Mouse (Mus musculus): ENCODE measurements around the gene Krtap15. TPM values are rescaled to one million over a fixed set of nuclear protein-coding genes. Genes with fewer than 3 reads are reported as not detected.

Gene Krtap15
- polyA plus RNA-seq (2015; fragmentation: Nextera tagmentation; extraction: Ambion mirVana): not detected in 2 replicates

GRCm38 (mm10) chr16:88820066-88820465 is at the start of gene Krtap15:
Krtap15 (plus strand) TSS chr16:88820215.
- 84% methylated on average over 3 of the region's 3 CpGs for WGBS
- Histone ChIP-seq H3K4me2 (no peak within 1 kb of the TSS), H3K4me1 (replicated peaks) (no peaks in the 10 kb centered on the region), H3K27ac (replicated peaks) (no peak within 1 kb of the TSS), H3K36me3 (no peaks in the 10 kb centered on the region), H3K27me3 (no peaks in the 10 kb centered on the region), H3K9me3 (no peaks in the 10 kb centered on the region), H3K9ac (no peak within 1 kb of the TSS), H3K4me3 (no peak within 1 kb of the TSS)
- no peak for ATAC-seq (ENCODE audit: low read depth)

GRCm38 (mm10) chr16:88774106-88774505 is 45.9 kb upstream of the Krtap15 start, which contains the start of gene 2310057N15Rik:
2310057N15Rik (minus strand) TSS chr16:88774206.
- ATAC-seq (ENCODE audit: low read depth): no peak
- Histone ChIP-seq H3K27ac (replicated peaks) (no peak within 1 kb of the TSS), H3K9ac (no peak within 1 kb of the TSS), H3K4me2 (no peak within 1 kb of the TSS), H3K9me3 (no peaks in the 10 kb centered on the region), H3K36me3 (no peaks in the 10 kb centered on the region), H3K27me3 (no peaks in the 10 kb centered on the region), H3K4me3 (no peak within 1 kb of the TSS), H3K4me1 (replicated peaks) (no peaks in the 10 kb centered on the region)
- WGBS: 86% methylated on average over 2 of the region's 2 CpGs

GRCm38 (mm10) chr16:88777596-88777995 is 42.4 kb upstream of the Krtap15 start, which contains the start of gene Gm5965:
Gm5965 (plus strand) TSS chr16:88777896.
- 88% methylated on average over 5 of the region's 6 CpGs for WGBS
- Histone ChIP-seq H3K4me2 (no peak within 1 kb of the TSS), H3K4me1 (replicated peaks) (no peaks in the 10 kb centered on the region), H3K9ac (no peak within 1 kb of the TSS), H3K27me3 (no peaks in the 10 kb centered on the region), H3K4me3 (no peak within 1 kb of the TSS), H3K27ac (replicated peaks) (no peak within 1 kb of the TSS), H3K9me3 (no peaks in the 10 kb centered on the region), H3K36me3 (no peaks in the 10 kb centered on the region)
- ATAC-seq (ENCODE audit: low read depth): no peak

GRCm38 (mm10) chr16:88786786-88787185 is 33.2 kb upstream of the Krtap15 start:
- no peak for ATAC-seq (ENCODE audit: low read depth)
- Histone ChIP-seq H3K27ac (replicated peaks) (no peak overlapping the region), H3K4me3 (no peak overlapping the region), H3K9ac (no peak overlapping the region), H3K4me2 (no peak overlapping the region), H3K27me3 (no peaks in the 10 kb centered on the region), H3K9me3 (no peaks in the 10 kb centered on the region), H3K4me1 (replicated peaks) (no peaks in the 10 kb centered on the region), H3K36me3 (no peaks in the 10 kb centered on the region)
- 79% methylated on average over 2 of the region's 2 CpGs for WGBS

GRCm38 (mm10) chr16:88811827-88812226 is 8.2 kb upstream of the Krtap15 start, which contains the start of gene Gm20741:
Gm20741 (minus strand) TSS chr16:88812220.
- Histone ChIP-seq H3K27ac (replicated peaks) (no peak within 1 kb of the TSS), H3K36me3 (no peaks in the 10 kb centered on the region), H3K4me1 (replicated peaks) (no peaks in the 10 kb centered on the region), H3K4me3 (no peak within 1 kb of the TSS), H3K9ac (no peak within 1 kb of the TSS), H3K4me2 (no peak within 1 kb of the TSS), H3K9me3 (no peaks in the 10 kb centered on the region), H3K27me3 (no peaks in the 10 kb centered on the region)
- ATAC-seq (ENCODE audit: low read depth): no peak
- WGBS: 81% methylated on average over 2 of the region's 2 CpGs

- no peak for ATAC-seq (ENCODE audit: low read depth)
- Histone ChIP-seq H3K4me1 (replicated peaks) (peaks cover 10% of the 10 kb centered on the region; the same call in 1 of the 2 replicates), H3K27ac (replicated peaks) (no peak overlapping the region), H3K9me3 (no peaks in the 10 kb centered on the region), H3K27me3 (no peaks in the 10 kb centered on the region), H3K36me3 (no peaks in the 10 kb centered on the region), H3K4me2 (no peak overlapping the region), H3K9ac (no peak overlapping the region), H3K4me3 (no peak overlapping the region)
- WGBS: 81% methylated on average over 3 of the region's 3 CpGs
Observed at GRCm38 (mm10) chr16:88823736-88824135, 3.7 kb downstream of the Krtap15 start.

GRCm38 (mm10) chr16:88826095-88826652 is 6.2 kb downstream of the Krtap15 start, which contains the start of gene Krtap14:
Krtap14 (minus strand) TSS chr16:88826145.
- Histone ChIP-seq H3K4me1 (replicated peaks) (peaks cover 10% of the 10 kb centered on the region; the same call in 1 of the 2 replicates), H3K27me3 (no peaks in the 10 kb centered on the region), H3K4me3 (no peak within 1 kb of the TSS), H3K4me2 (no peak within 1 kb of the TSS), H3K9me3 (no peaks in the 10 kb centered on the region), H3K9ac (no peak within 1 kb of the TSS), H3K27ac (replicated peaks) (no peak within 1 kb of the TSS), H3K36me3 (no peaks in the 10 kb centered on the region)
- no peak for ATAC-seq (ENCODE audit: low read depth)
- WGBS: 61% methylated on average over 9 of the region's 9 CpGs

GRCm38 (mm10) chr16:88826978-88827377 is 7.0 kb downstream of the Krtap15 start:
- H3K9ac ChIP-seq: no peak overlapping the region
- peaks cover 10% of the 10 kb centered on the region; the same call in 1 of the 2 replicates for H3K4me1 ChIP-seq (replicated peaks)
- H3K4me2 ChIP-seq: no peak overlapping the region
- 21% methylated on average over 3 of the region's 3 CpGs for WGBS
- no peaks in the 10 kb centered on the region for H3K9me3 ChIP-seq
- ATAC-seq (ENCODE audit: low read depth): no peak
- H3K27ac ChIP-seq (replicated peaks): no peak overlapping the region
- no peaks in the 10 kb centered on the region for H3K27me3 ChIP-seq
- no peaks in the 10 kb centered on the region for H3K36me3 ChIP-seq
- no peak overlapping the region for H3K4me3 ChIP-seq

- H3K4me3 ChIP-seq: no peak overlapping the region
- H3K9me3 ChIP-seq: no peaks in the 10 kb centered on the region
- no peaks in the 10 kb centered on the region for H3K27me3 ChIP-seq
- no peak overlapping the region for H3K27ac ChIP-seq (replicated peaks)
- H3K4me1 ChIP-seq (replicated peaks): no peaks in the 10 kb centered on the region
- H3K9ac ChIP-seq: no peak overlapping the region
- no peak overlapping the region for H3K4me2 ChIP-seq
- ATAC-seq (ENCODE audit: low read depth): no peak
- no peaks in the 10 kb centered on the region for H3K36me3 ChIP-seq
- WGBS: 100% methylated on average over 1 of the region's 1 CpGs
Observed at GRCm38 (mm10) chr16:88847363-88847762, 27.3 kb downstream of the Krtap15 start.

GRCm38 (mm10) chr16:88848558-88848957 is 28.5 kb downstream of the Krtap15 start:
- Histone ChIP-seq H3K4me1 (replicated peaks) (no peaks in the 10 kb centered on the region), H3K4me2 (no peak overlapping the region), H3K27me3 (no peaks in the 10 kb centered on the region), H3K27ac (replicated peaks) (no peak overlapping the region), H3K9me3 (no peaks in the 10 kb centered on the region), H3K4me3 (no peak overlapping the region), H3K36me3 (no peaks in the 10 kb centered on the region), H3K9ac (no peak overlapping the region)
- no peak for ATAC-seq (ENCODE audit: low read depth)
- WGBS: 88% methylated on average over 4 of the region's 4 CpGs

GRCm38 (mm10) chr16:88851450-88851849 is 31.4 kb downstream of the Krtap15 start:
- 11% methylated on average over 5 of the region's 5 CpGs for WGBS
- Histone ChIP-seq H3K27ac (replicated peaks) (no peak overlapping the region), H3K9me3 (no peaks in the 10 kb centered on the region), H3K9ac (no peak overlapping the region), H3K4me1 (replicated peaks) (no peaks in the 10 kb centered on the region), H3K4me3 (no peak overlapping the region), H3K27me3 (no peaks in the 10 kb centered on the region), H3K36me3 (no peaks in the 10 kb centered on the region), H3K4me2 (no peak overlapping the region)
- no peak for ATAC-seq (ENCODE audit: low read depth)

- Histone ChIP-seq H3K4me1 (replicated peaks) (no peaks in the 10 kb centered on the region), H3K9me3 (no peaks in the 10 kb centered on the region), H3K36me3 (no peaks in the 10 kb centered on the region), H3K4me3 (no peak overlapping the region), H3K27me3 (no peaks in the 10 kb centered on the region), H3K27ac (replicated peaks) (no peak overlapping the region), H3K4me2 (no peak overlapping the region), H3K9ac (no peak overlapping the region)
- ATAC-seq (ENCODE audit: low read depth): 0 out of 2 replicates have a peak, but pooled peaks have one; percentile 19
- WGBS: 66% methylated on average over 4 of the region's 4 CpGs
Observed at GRCm38 (mm10) chr16:88864887-88865407, 44.9 kb downstream of the Krtap15 start.

- 89% methylated on average over 6 of the region's 6 CpGs for WGBS
- H3K4me3 ChIP-seq: no peak within 1 kb of the TSS
Observed at GRCm38 (mm10) chr16:88869311-88869710, 49.3 kb downstream of the Krtap15 start, which contains the start of gene Krtap19-1. Krtap19-1 (minus strand) TSS chr16:88869411.

More at GRCm38 (mm10) chr16:88869311-88869710, 49.3 kb downstream of the Krtap15 start, which contains the start of gene Krtap19-1:
- ATAC-seq (ENCODE audit: low read depth): no peak
- Histone ChIP-seq H3K9ac (no peak within 1 kb of the TSS), H3K27ac (replicated peaks) (no peak within 1 kb of the TSS), H3K9me3 (no peaks in the 10 kb centered on the region), H3K36me3 (no peaks in the 10 kb centered on the region), H3K4me2 (no peak within 1 kb of the TSS), H3K4me1 (replicated peaks) (no peaks in the 10 kb centered on the region), H3K27me3 (no peaks in the 10 kb centered on the region)

Data from neural tube, embryonic 13.5 days (tissue).